Mouse (Mus musculus): ENCODE measurements around the gene Ppp1r10. TPM values are rescaled to one million over a fixed set of nuclear protein-coding genes. Genes with fewer than 3 reads are reported as not detected.

Ppp1r10 gene
- polyA plus RNA-seq, 1 experiment from 2014 or later: 44.3 TPM

GRCm38 (mm10) chr17:35900636-35901035 is 15.6 kb upstream of the Ppp1r10 start:
- no peak overlapping the region for H3K27ac ChIP-seq (ENCODE audit: low read depth, low read length)
- ATAC-seq (ENCODE audit: low FRiP score) (no peak), DNase-seq (ENCODE audit: low spot score, missing footprints) (no peak)
- H3K27me3 ChIP-seq (ENCODE audit: control insufficient read depth, insufficient read depth, low read length): no peaks in the 10 kb centered on the region
- H3K9ac ChIP-seq (ENCODE audit: low read length): no peak overlapping the region
- H3K4me1 ChIP-seq (ENCODE audit: control insufficient read depth, insufficient read depth, low read length): peaks cover 7% of the 10 kb centered on the region
- no peaks in the 10 kb centered on the region for H3K9me3 ChIP-seq (ENCODE audit: control insufficient read depth, low read length)
- H3K4me3 ChIP-seq (ENCODE audit: low read depth, low read length): no peak overlapping the region
- peaks cover 12% of the 10 kb centered on the region for H3K36me3 ChIP-seq (ENCODE audit: control insufficient read depth, insufficient read depth, low read length)
- H3K4me2 ChIP-seq: no peak overlapping the region
- WGBS: 91% methylated on average over 3 of the region's 3 CpGs

GRCm38 (mm10) chr17:35903343-35903991 is 12.8 kb upstream of the Ppp1r10 start:
- Histone ChIP-seq H3K9me3 (ENCODE audit: control insufficient read depth, low read length) (no peaks in the 10 kb centered on the region), H3K27me3 (ENCODE audit: control insufficient read depth, insufficient read depth, low read length) (no peaks in the 10 kb centered on the region), H3K27ac (ENCODE audit: low read depth, low read length) (no peak overlapping the region), H3K4me2 (no peak overlapping the region), H3K4me3 (ENCODE audit: low read depth, low read length) (no peak overlapping the region), H3K9ac (ENCODE audit: low read length) (no peak overlapping the region), H3K4me1 (ENCODE audit: control insufficient read depth, insufficient read depth, low read length) (peaks cover 1% of the 10 kb centered on the region; the same call in 1 of the 2 replicates), H3K36me3 (ENCODE audit: control insufficient read depth, insufficient read depth, low read length) (peaks cover 20% of the 10 kb centered on the region)
- DNase-seq (ENCODE audit: low spot score, missing footprints) (no peak), ATAC-seq (ENCODE audit: low FRiP score) (no peak)
- WGBS: 91% methylated on average over 9 of the region's 9 CpGs

GRCm38 (mm10) chr17:35903992-35904355 is 12.3 kb upstream of the Ppp1r10 start:
- Histone ChIP-seq H3K27ac (ENCODE audit: low read depth, low read length) (no peak overlapping the region), H3K9ac (ENCODE audit: low read length) (no peak overlapping the region), H3K27me3 (ENCODE audit: control insufficient read depth, insufficient read depth, low read length) (no peaks in the 10 kb centered on the region), H3K36me3 (ENCODE audit: control insufficient read depth, insufficient read depth, low read length) (peaks cover 22% of the 10 kb centered on the region), H3K4me2 (no peak overlapping the region), H3K4me3 (ENCODE audit: low read depth, low read length) (no peak overlapping the region), H3K9me3 (ENCODE audit: control insufficient read depth, low read length) (no peaks in the 10 kb centered on the region), H3K4me1 (ENCODE audit: control insufficient read depth, insufficient read depth, low read length) (peaks cover 6% of the 10 kb centered on the region; the same call in 1 of the 2 replicates)
- ATAC-seq (ENCODE audit: low FRiP score) (no peak), DNase-seq (ENCODE audit: low spot score, missing footprints) (no peak)
- 91% methylated on average over 4 of the region's 4 CpGs for WGBS

GRCm38 (mm10) chr17:35905587-35905986 is 10.6 kb upstream of the Ppp1r10 start:
- H3K9ac ChIP-seq (ENCODE audit: low read length): no peak overlapping the region
- no peak overlapping the region for H3K4me2 ChIP-seq
- no peak overlapping the region for H3K4me3 ChIP-seq (ENCODE audit: low read depth, low read length)
- no peak overlapping the region for H3K27ac ChIP-seq (ENCODE audit: low read depth, low read length)
- H3K9me3 ChIP-seq (ENCODE audit: control insufficient read depth, low read length): no peaks in the 10 kb centered on the region
- WGBS: 91% methylated on average over 1 of the region's 1 CpGs
- ATAC-seq (ENCODE audit: low FRiP score) (no peak), DNase-seq (ENCODE audit: low spot score, missing footprints) (no peak)
- peaks cover 13% of the 10 kb centered on the region for H3K4me1 ChIP-seq (ENCODE audit: control insufficient read depth, insufficient read depth, low read length)
- H3K27me3 ChIP-seq (ENCODE audit: control insufficient read depth, insufficient read depth, low read length): no peaks in the 10 kb centered on the region
- peaks cover 22% of the 10 kb centered on the region for H3K36me3 ChIP-seq (ENCODE audit: control insufficient read depth, insufficient read depth, low read length)

DNA sequence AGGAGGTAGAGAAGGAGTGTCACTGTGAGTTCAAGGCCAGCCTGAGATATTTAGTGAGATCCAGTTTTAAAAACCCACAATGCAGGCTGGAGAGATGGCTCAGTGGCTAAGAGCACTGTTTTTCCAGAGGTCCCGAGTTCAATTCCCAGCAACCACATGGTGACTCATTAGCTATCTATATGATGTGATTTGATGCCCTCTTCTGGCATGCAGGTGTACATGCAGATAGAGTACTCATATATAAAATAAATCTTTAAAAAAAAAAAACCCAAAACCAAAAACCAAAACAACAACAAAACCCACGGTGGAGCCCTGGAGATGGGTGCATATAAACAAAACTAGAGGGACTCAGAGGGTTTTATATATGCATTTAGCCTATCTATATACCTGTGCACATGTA is 8.6 kb upstream of the Ppp1r10 start:
- 90% methylated on average over 2 of the region's 2 CpGs for WGBS
- peaks cover 15% of the 10 kb centered on the region for H3K36me3 ChIP-seq (ENCODE audit: control insufficient read depth, insufficient read depth, low read length)

GRCm38 (mm10) chr17:35909186-35909918 is 6.9 kb upstream of the Ppp1r10 start:
- H3K27me3 ChIP-seq (ENCODE audit: control insufficient read depth, insufficient read depth, low read length): no peaks in the 10 kb centered on the region
- H3K27ac ChIP-seq (ENCODE audit: low read depth, low read length): peak overlapping the region; percentile 57
- DNase-seq (ENCODE audit: low spot score, missing footprints) (peak; percentile 88), ATAC-seq (ENCODE audit: low FRiP score) (peak; percentile 67)
- peak overlapping the region; percentile 75 for H3K9ac ChIP-seq (ENCODE audit: low read length)
- peak overlapping the region; percentile 62 for H3K4me3 ChIP-seq (ENCODE audit: low read depth, low read length)
- peaks cover 15% of the 10 kb centered on the region for H3K36me3 ChIP-seq (ENCODE audit: control insufficient read depth, insufficient read depth, low read length)
- H3K4me2 ChIP-seq: peak overlapping the region; percentile 96
- H3K9me3 ChIP-seq (ENCODE audit: control insufficient read depth, low read length): no peaks in the 10 kb centered on the region
- WGBS: 31% methylated on average over 20 of the region's 20 CpGs
- H3K4me1 ChIP-seq (ENCODE audit: control insufficient read depth, insufficient read depth, low read length): peaks cover 13% of the 10 kb centered on the region

More for the DNA sequence above, 8.6 kb upstream of the Ppp1r10 start:
- Histone ChIP-seq H3K9ac (ENCODE audit: low read length) (no peak overlapping the region), H3K27me3 (ENCODE audit: control insufficient read depth, insufficient read depth, low read length) (no peaks in the 10 kb centered on the region), H3K4me1 (ENCODE audit: control insufficient read depth, insufficient read depth, low read length) (peaks cover 13% of the 10 kb centered on the region), H3K4me2 (no peak overlapping the region), H3K4me3 (ENCODE audit: low read depth, low read length) (no peak overlapping the region), H3K27ac (ENCODE audit: low read depth, low read length) (no peak overlapping the region), H3K9me3 (ENCODE audit: control insufficient read depth, low read length) (no peaks in the 10 kb centered on the region)
- no peak for DNase-seq (ENCODE audit: low spot score, missing footprints)
- no peak for ATAC-seq (ENCODE audit: low FRiP score)

GRCm38 (mm10) chr17:35909919-35910369 is 6.3 kb upstream of the Ppp1r10 start, which contains the start of gene Atat1:
Gene Atat1 (minus strand): TSS chr17:35910075.
- peak within 1 kb of the TSS; percentile 57 for H3K27ac ChIP-seq (ENCODE audit: low read depth, low read length)
- peak within 1 kb of the TSS; percentile 62 for H3K4me3 ChIP-seq (ENCODE audit: low read depth, low read length)
- ATAC-seq (ENCODE audit: low FRiP score) (peak; percentile 95), DNase-seq (ENCODE audit: low spot score, missing footprints) (peak; percentile 100)
- peak within 1 kb of the TSS; percentile 75 for H3K9ac ChIP-seq (ENCODE audit: low read length)
- H3K4me1 ChIP-seq (ENCODE audit: control insufficient read depth, insufficient read depth, low read length): peaks cover 13% of the 10 kb centered on the region
- H3K9me3 ChIP-seq (ENCODE audit: control insufficient read depth, low read length): no peaks in the 10 kb centered on the region
- peak within 1 kb of the TSS; percentile 96 for H3K4me2 ChIP-seq
- WGBS: 4% methylated on average over 25 of the region's 25 CpGs
- peaks cover 15% of the 10 kb centered on the region for H3K36me3 ChIP-seq (ENCODE audit: control insufficient read depth, insufficient read depth, low read length)
- no peaks in the 10 kb centered on the region for H3K27me3 ChIP-seq (ENCODE audit: control insufficient read depth, insufficient read depth, low read length)

GRCm38 (mm10) chr17:35914975-35915374 is 1.3 kb upstream of the Ppp1r10 start:
- no peak for DNase-seq (ENCODE audit: low spot score, missing footprints)
- Histone ChIP-seq H3K27ac (ENCODE audit: low read depth, low read length) (no peak overlapping the region), H3K4me1 (ENCODE audit: control insufficient read depth, insufficient read depth, low read length) (peaks cover 14% of the 10 kb centered on the region), H3K4me3 (ENCODE audit: low read depth, low read length) (no peak overlapping the region), H3K9ac (ENCODE audit: low read length) (no peak overlapping the region), H3K9me3 (ENCODE audit: control insufficient read depth, low read length) (no peaks in the 10 kb centered on the region), H3K36me3 (ENCODE audit: control insufficient read depth, insufficient read depth, low read length) (peaks cover 3% of the 10 kb centered on the region), H3K27me3 (ENCODE audit: control insufficient read depth, insufficient read depth, low read length) (no peaks in the 10 kb centered on the region), H3K4me2 (peak overlapping the region; percentile 84; the same call in 1 of the 2 replicates)
- ATAC-seq (ENCODE audit: low FRiP score): no peak
- 83% methylated on average over 6 of the region's 6 CpGs for WGBS

Measured in midbrain, embryonic 11.5 days (tissue).